Comparison of ENCODE assay signal across 26 mouse cellular contexts in the genomic region with DNA sequence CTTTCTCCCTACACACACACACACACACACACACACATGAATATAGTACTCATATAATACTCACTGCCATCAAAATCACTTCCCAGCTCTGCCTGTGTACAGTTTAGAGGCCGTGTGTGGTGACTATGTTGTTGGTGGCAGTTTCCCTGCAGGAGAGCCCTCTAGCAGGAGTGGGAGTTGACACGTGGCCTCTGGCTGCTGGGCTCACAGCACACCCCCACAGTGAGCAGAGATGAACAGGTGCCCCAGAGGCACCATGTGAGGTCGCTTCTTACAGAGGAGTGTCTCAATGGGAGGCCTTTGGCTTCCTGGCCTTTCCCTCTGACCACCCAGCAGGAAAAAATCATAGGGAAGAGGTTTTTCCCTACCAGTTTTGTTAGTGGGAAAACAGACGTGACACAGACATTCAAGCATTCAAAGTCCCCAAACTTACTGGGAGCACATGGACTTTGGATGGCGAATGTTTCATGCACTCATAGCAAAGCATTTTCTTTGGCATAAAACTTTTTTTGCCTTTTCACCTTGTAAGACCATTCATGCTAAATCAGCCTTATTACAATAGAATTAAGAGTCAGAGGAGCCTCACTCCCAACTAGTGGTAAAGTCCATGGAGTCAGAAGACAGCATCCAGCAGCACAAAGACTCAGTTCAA. TPM values are rescaled to one million over a fixed set of nuclear protein-coding genes. Genes with fewer than 3 reads are reported as not detected.
DNase-seq lines count a peak whose midpoint lies in the region; ATAC-seq and TF ChIP-seq lines count a peak whose summit lies in the region.
"Had no signal": no experiment of that assay in that cellular context is flagged by ENCODE, and none has a peak within 500 bp of the region (broad histone marks: within the 10 kb centered on the region; RNA-seq: fewer than 3 reads in every experiment).

No protein-coding gene starts in this region.

- no peaks in the 10 kb centered on the region for H3K9me3 ChIP-seq in heart, embryonic 10.5 days
- no peaks in the 10 kb centered on the region for H3K9me3 ChIP-seq in lung, embryonic 14.5 days (ENCODE audit: low read depth, low read length)
- H3K9me3 ChIP-seq in neural tube, embryonic 15.5 days (replicated peaks) = no peaks in the 10 kb centered on the region
- H3K9me3 ChIP-seq: embryonic facial prominence, embryonic 13.5 days; liver, embryonic 13.5 days; megakaryocyte, embryonic 14.5 days had no signal

- no peak for TF ChIP-seq CTCF in lung, embryonic 14.5 days (IDR thresholded peaks at IDR 0.05; ENCODE audit: low read depth)
- no peak for TF ChIP-seq CTCF in gastrocnemius, adult 2 months (IDR thresholded peaks at IDR 0.05)

- H3K4me1 ChIP-seq in heart, embryonic 10.5 days = 0 out of 2 replicates have a peak, but pooled peaks cover 3% of the 10 kb centered on the region
- H3K4me1 ChIP-seq in lung, embryonic 14.5 days (ENCODE audit: insufficient read depth) = peaks cover 9% of the 10 kb centered on the region; the same call in 1 of the 2 replicates
- H3K4me1 ChIP-seq in neural tube, embryonic 15.5 days = no peaks in the 10 kb centered on the region
- H3K4me1 ChIP-seq: embryonic facial prominence, embryonic 13.5 days had no signal

- peaks cover 79% of the 10 kb centered on the region for H3K27me3 ChIP-seq in heart, embryonic 10.5 days (ENCODE audit: insufficient read depth, poor library complexity, severe bottlenecking)
- peaks cover 22% of the 10 kb centered on the region; the same call in 1 of the 2 replicates for H3K27me3 ChIP-seq in lung, embryonic 14.5 days (ENCODE audit: insufficient read depth, low read length)
- peaks cover 93% of the 10 kb centered on the region for H3K27me3 ChIP-seq in neural tube, embryonic 15.5 days (replicated peaks)

- 41% methylated on average over 5 of the region's 5 CpGs for WGBS in heart, embryonic 10.5 days
- WGBS in lung, embryonic 14.5 days = 25% methylated on average over 5 of the region's 5 CpGs
- WGBS in neural tube, embryonic 15.5 days = 12% methylated on average over 5 of the region's 5 CpGs

- ATAC-seq in lung, embryonic 14.5 days (ENCODE audit: insufficient read depth) = no peak
- ATAC-seq in neural tube, embryonic 15.5 days (ENCODE audit: low FRiP score) = no peak
- ATAC-seq: forebrain, embryonic 14.5 days; inflammation-experienced regulatory T-cells, adult 6 months had no signal

- no peak overlapping the region for H3K27ac ChIP-seq in heart, embryonic 10.5 days
- H3K27ac ChIP-seq in lung, embryonic 14.5 days (ENCODE audit: low read depth) = peak overlapping the region; percentile 69
- no peak overlapping the region for H3K27ac ChIP-seq in neural tube, embryonic 15.5 days (replicated peaks)
- no peak overlapping the region for H3K27ac ChIP-seq in gastrocnemius, adult 2 months
- H3K27ac ChIP-seq: embryonic facial prominence, embryonic 13.5 days had no signal

- intact Hi-C loops in gastrocnemius, adult 2 months (cut with DNase I) = no loop called here

- DNase-seq in heart, adult 11 months = peak; percentile 4
- DNase-seq in heart, embryonic 10.5 days (ENCODE audit: low spot score) = no peak
- DNase-seq in lung, embryonic 14.5 days = no peak
- no peak for DNase-seq in lung, postnatal 10 days
- DNase-seq in neural tube, embryonic 10.5 days (ENCODE audit: extremely low spot score, low spot score) = peak; percentile 23
- no peak for DNase-seq in gastrocnemius, adult 2 months
- DNase-seq: adrenal gland, postnatal 25 days; cerebellum, adult 11-12 months; cerebellum, postnatal 14 days; gastrocnemius, postnatal 25 days; kidney, adult 9 months; kidney, postnatal 36 days; left cerebral cortex, postnatal 4 days; liver, embryonic 13.5 days; right cerebral cortex, postnatal 4 days; thymus, adult 2 months had no signal

- H3K36me3 ChIP-seq in heart, embryonic 10.5 days = no peaks in the 10 kb centered on the region
- H3K36me3 ChIP-seq in lung, embryonic 14.5 days (ENCODE audit: insufficient read depth) = no peaks in the 10 kb centered on the region
- no peaks in the 10 kb centered on the region for H3K36me3 ChIP-seq in neural tube, embryonic 15.5 days
- H3K36me3 ChIP-seq: embryonic facial prominence, embryonic 13.5 days; liver, embryonic 13.5 days had no signal

- H3K4me3 ChIP-seq in heart, embryonic 10.5 days = no peak overlapping the region
- no peak overlapping the region for H3K4me3 ChIP-seq in lung, embryonic 14.5 days (ENCODE audit: low read depth, low read length)
- H3K4me3 ChIP-seq in neural tube, embryonic 15.5 days (replicated peaks) = no peak overlapping the region
- no peak overlapping the region for H3K4me3 ChIP-seq in gastrocnemius, adult 2 months
- H3K4me3 ChIP-seq: embryonic facial prominence, embryonic 13.5 days; liver, embryonic 13.5 days; megakaryocyte, embryonic 14.5 days had no signal

- peak overlapping the region; percentile 24; the same call in 1 of the 2 replicates for H3K4me2 ChIP-seq in lung, embryonic 14.5 days
- no peak overlapping the region for H3K4me2 ChIP-seq in neural tube, embryonic 15.5 days
- H3K4me2 ChIP-seq: embryonic facial prominence, embryonic 13.5 days; liver, embryonic 13.5 days had no signal

- H3K9ac ChIP-seq in lung, embryonic 14.5 days = 0 out of 2 replicates have a peak overlapping the region, but pooled peaks have one; percentile 4
- no peak overlapping the region for H3K9ac ChIP-seq in neural tube, embryonic 15.5 days (replicated peaks)
- H3K9ac ChIP-seq: embryonic facial prominence, embryonic 13.5 days; liver, embryonic 13.5 days had no signal

RNA-seq across cellular contexts. Expression of gene Foxa2, which starts 24.7 kb away (rescaled TPM):
- polyA plus RNA-seq in heart, embryonic 10.5 days (2016; fragmentation: Nextera tagmentation; extraction: Ambion mirVana) = 0.36 and 4.1 TPM in 2 replicates
- polyA plus RNA-seq in lung, embryonic 14.5 days (2014; fragmentation: Nextera tagmentation; extraction: Ambion mirVana) = 41.5 and 43.2 TPM in 2 replicates
- 1.3 and 2.2 TPM in 2 replicates for polyA plus RNA-seq in neural tube, embryonic 15.5 days (2015; fragmentation: Nextera tagmentation; extraction: Ambion mirVana)
- total RNA-seq in gastrocnemius, adult 2 months (2021) = not detected
- total RNA-seq: adrenal gland, postnatal 25 days; CH12.LX; gastrocnemius, postnatal 25 days; heart, adult 8-10 months; hematopoietic stem cell, adult 5-6 weeks; left cerebral cortex, adult 18-20 months; left cerebral cortex, postnatal 4 days; MEL had no signal
- polyA plus RNA-seq: inflammation-experienced regulatory T-cells, adult 6 months had no signal

Comparison
In these comparisons a context has a peak if more than half of its experiments do, and no peak if none do; other contexts are left out.
1. DNase-seq: peak in heart, adult 11 months (single experiment) and neural tube, embryonic 10.5 days (single experiment); none in heart, embryonic 10.5 days (single experiment), lung, embryonic 14.5 days (single experiment), lung, postnatal 10 days (single experiment) and gastrocnemius, adult 2 months (single experiment).